Mouse (Mus musculus) A20 (cell line): ENCODE data around the gene Eps8l3.
A peak's percentile ranks its signal among the peaks of the same experiment; 100 is the strongest.

Experiments used
- DNase-seq: peaks from one replicate; pipeline ENCODE4 v3.0.0-alpha.2; 2011; ENCODE audit warnings: low read depth, low spot score

Gene Eps8l3

GRCm38 (mm10) chr3:107895720-107896569 lies 18.9 kb downstream of the Eps8l3 start, which contains the start of gene Gstm5:
Gene Gstm5 (plus strand): TSS chr3:107895821.
- no peak for DNase-seq

- DNase-seq: no peak
Measured at GRCm38 (mm10) chr3:107898691-107899090, 21.7 kb downstream of the Eps8l3 start.

- DNase-seq: no peak
Measured at GRCm38 (mm10) chr3:107900955-107901673, 24.1 kb downstream of the Eps8l3 start.

GRCm38 (mm10) chr3:107905942-107906341 lies 28.9 kb downstream of the Eps8l3 start:
- no peak for DNase-seq

GRCm38 (mm10) chr3:107916674-107917073 lies 39.6 kb downstream of the Eps8l3 start:
- no peak for DNase-seq

GRCm38 (mm10) chr3:107917097-107917496 lies 40.1 kb downstream of the Eps8l3 start:
- DNase-seq: peak; percentile 33

GRCm38 (mm10) chr3:107917783-107918408 lies 40.9 kb downstream of the Eps8l3 start:
- peak; percentile 67 for DNase-seq

- DNase-seq: no peak
Measured at GRCm38 (mm10) chr3:107920348-107920747, 43.3 kb downstream of the Eps8l3 start.

GRCm38 (mm10) chr3:107925335-107925734 lies 48.3 kb downstream of the Eps8l3 start:
- no peak for DNase-seq

- no peak for DNase-seq
Measured at GRCm38 (mm10) chr3:107927841-107928240, 50.8 kb downstream of the Eps8l3 start.

- DNase-seq: no peak
Measured at GRCm38 (mm10) chr3:107928691-107929090, 51.7 kb downstream of the Eps8l3 start.

- no peak for DNase-seq
Measured at GRCm38 (mm10) chr3:107929243-107929642, 52.2 kb downstream of the Eps8l3 start.

GRCm38 (mm10) chr3:107929731-107930130 lies 52.7 kb downstream of the Eps8l3 start:
- DNase-seq: no peak

GRCm38 (mm10) chr3:107931134-107931533 lies 54.1 kb downstream of the Eps8l3 start:
- DNase-seq: no peak

GRCm38 (mm10) chr3:107931670-107932069 lies 54.6 kb downstream of the Eps8l3 start, which contains the start of gene Gstm7:
Gene Gstm7 (minus strand): TSS chr3:107931817.
- no peak for DNase-seq

GRCm38 (mm10) chr3:107932128-107932527 lies 55.1 kb downstream of the Eps8l3 start:
- no peak for DNase-seq

GRCm38 (mm10) chr3:107935268-107935667 lies 58.2 kb downstream of the Eps8l3 start:
- no peak for DNase-seq

- DNase-seq: no peak
Measured at GRCm38 (mm10) chr3:107935888-107936287, 58.9 kb downstream of the Eps8l3 start.

GRCm38 (mm10) chr3:107939403-107939802 lies 62.4 kb downstream of the Eps8l3 start:
- DNase-seq: peak; percentile 54

GRCm38 (mm10) chr3:107939830-107940229 lies 62.8 kb downstream of the Eps8l3 start:
- no peak for DNase-seq

- DNase-seq: no peak
Measured at GRCm38 (mm10) chr3:107940524-107940923, 63.5 kb downstream of the Eps8l3 start.

- no peak for DNase-seq
Measured at GRCm38 (mm10) chr3:107941261-107941660, 64.2 kb downstream of the Eps8l3 start.
